Mouse (Mus musculus) cerebellum, adult 2 months (tissue): ENCODE measurements around the gene Plppr3.

Experiments used
- CTCF ChIP-seq: fragments of 200-500 bp; IDR thresholded peaks from 2 replicates; pipeline ENCODE4 v1.5.1; 2011; ENCODE audit warnings: low read depth, mild to moderate bottlenecking, control low read depth, low read length, moderate library complexity, borderline replicate concordance; ENCODE audit not compliant: insufficient read depth
- POLR2A ChIP-seq: fragments of 200-500 bp; IDR thresholded peaks from 2 replicates; pipeline ENCODE4 v1.6.1; 2011; ENCODE audit warnings: low read length, control low read depth, borderline replicate concordance; ENCODE audit not compliant: insufficient read depth

GRCm38 (mm10) chr10:79871845-79872244 is 2.6 kb downstream of the Plppr3 start:
- TF ChIP-seq POLR2A (no peak), CTCF (no peak)
